Mouse (Mus musculus) mouse embryonic stem cell (cell line): Measurements from ENCODE around the gene Bfsp2.
"Not testable (repeated sequence)": the region's sequence is repeated elsewhere in the genome, so short reads cannot be mapped to it uniquely, and the experiment has no call there.

Experiments used
- in situ Hi-C, 2 experiments: fragments of 300-500 bp; cut with MboI; formaldehyde crosslinking; loops; 1 replicate in 1 of 2; 3 replicates in 1 of 2; pipeline ENCODE4 v1.14.3; 2019 to 2020; ENCODE audit warnings: low sequenced_read_pairs in 2 of 2, low pct_unique_long_range_greater_than_20kb in 1 of 2, mixed read lengths in 1 of 2; ENCODE audit not compliant: unreplicated experiment in 1 of 2

The Bfsp2 gene

DNA sequence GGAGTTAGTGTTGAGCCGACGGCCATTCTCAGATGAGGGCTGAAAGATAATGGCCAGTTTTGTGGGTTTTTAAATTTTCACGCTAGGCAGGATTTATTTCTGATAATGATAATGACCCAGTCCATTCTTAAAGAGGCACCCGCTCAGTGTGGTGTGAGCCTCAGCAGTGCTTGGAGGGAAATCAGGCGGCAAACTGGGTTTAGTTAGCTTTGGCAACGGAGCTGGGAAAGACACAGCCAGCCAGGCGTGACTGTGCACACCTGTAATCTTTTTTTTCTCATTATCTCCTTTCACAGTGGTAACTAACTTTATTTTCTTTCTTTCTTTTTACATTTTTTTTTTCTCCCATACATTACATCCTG, 36.4 kb downstream of the Bfsp2 start:
- in situ Hi-C loops: no loop called here

DNA sequence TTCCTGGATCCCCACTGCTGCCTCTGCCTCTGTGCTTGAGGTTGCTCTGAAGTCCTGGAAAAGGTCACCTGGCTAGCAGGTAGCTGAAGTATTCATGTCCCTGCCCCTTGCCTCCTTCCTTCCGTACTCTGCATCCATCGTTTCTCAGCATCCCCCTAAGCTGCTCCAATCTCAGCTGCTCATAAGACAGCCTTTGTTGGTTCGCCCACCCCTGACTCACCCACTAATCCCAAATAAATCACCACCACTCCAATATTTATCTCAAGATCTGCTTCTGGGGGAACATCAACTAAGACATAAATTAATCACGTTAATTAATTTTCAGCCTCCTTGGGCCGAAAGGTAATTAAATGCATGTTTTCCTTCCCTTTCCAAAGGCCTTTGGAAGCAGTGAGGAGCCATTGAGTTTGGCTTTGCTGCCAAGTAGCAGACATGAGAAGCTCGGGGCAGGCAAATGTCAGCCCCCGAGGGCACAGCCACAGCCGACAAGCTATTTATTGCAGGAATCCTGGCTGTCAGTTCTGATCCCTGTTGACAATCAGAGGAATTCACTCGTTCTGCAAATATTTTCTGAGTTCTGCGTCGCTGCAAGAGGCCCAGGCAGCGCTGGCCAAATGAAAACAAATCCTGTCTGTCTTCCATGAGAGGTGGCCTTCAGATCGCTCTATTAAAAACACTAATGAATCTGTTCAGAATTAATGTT, 36.9 kb downstream of the Bfsp2 start:
- in situ Hi-C loops: no loop called here

DNA sequence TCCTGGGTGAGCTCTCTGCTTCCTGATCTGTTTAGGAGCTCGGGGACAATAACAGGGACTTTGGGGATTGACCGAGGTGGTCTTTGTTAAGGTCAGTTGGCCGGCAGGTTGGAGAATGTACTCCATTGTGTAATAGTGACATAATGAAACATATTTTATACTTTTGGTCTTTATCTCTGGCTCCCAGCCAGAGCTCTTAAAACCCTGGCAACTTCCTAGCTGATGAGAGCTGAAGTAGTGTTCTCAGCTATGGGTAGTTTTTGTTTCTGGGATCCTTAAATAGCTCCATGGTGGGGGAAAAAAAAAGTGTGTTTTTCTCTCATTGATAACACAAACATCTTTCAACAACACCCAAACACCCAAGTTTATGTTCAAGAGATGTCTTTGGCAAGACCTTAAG, 39.6 kb downstream of the Bfsp2 start:
- in situ Hi-C loops: no loop called here

DNA sequence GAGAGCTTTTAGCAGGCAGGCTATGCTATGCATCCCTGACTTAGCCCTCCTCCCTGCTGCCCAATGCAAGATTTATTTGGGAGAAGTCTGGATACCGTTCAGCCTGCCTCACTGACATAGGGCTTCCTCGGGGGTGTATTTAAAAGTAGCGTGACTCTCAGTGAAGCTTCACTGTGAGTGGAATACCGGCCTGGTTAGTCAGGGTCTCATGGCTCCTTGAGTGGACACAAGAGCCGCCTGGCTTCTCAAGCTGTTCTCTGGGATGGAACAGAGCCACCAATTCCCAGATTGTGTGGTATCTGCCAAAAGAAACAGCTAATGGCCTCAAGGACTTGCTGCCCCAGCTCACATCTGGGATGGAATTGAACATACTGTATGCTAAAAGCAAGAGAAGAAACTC, 43.1 kb downstream of the Bfsp2 start:
- in situ Hi-C loops: no loop called here

DNA sequence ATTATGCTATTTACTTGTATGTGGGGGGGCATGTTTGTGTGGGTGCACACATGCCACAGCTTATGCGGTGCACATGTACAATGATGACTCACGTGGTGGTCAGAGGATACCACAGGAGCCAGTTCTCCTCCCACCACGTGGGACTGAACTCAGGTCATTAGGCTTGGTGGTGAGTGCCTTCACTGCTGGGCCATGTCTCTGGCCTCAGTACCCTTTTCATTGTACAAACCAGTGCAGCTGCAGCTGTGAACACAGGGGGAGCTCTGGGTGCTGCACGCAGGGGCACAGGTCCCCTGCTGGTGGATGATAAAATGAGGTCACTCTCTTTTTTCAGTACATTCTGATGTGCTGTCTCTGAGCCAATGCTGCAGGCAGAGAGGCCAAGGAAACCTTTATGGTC, 46.1 kb downstream of the Bfsp2 start:
- in situ Hi-C loops: no loop called here

DNA sequence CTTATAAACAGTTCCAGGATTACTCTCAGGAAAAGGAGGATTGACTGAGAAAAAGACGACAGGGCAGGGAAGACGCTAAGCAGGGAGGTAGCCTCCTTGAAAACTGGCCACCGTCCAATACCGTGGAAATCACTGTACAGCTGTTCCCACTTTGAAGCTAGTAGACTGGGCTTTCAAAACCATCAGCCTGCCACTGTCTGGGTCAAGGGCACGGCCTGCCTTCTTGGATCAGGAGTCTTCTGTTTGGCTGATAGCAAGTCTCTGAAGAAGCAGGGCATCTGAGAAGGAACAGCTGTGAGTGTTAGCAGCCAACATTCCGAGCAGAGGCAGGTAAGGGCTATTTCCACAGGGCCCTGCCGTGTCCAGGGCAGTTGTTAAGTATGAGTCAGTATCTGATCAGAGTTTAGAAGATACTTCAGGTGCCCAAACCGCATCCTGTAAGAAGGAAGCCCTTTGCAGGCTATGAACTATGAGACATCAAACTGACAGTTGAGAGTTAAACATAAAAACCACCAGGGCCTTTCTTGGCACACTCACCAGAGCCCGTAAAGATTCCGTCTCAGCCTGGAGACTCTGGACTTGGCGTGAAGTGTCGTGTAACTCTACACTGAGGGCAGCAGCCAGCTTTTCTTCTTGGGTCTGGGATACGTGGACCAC, 48.0 kb downstream of the Bfsp2 start:
- in situ Hi-C loops: no loop called here

DNA sequence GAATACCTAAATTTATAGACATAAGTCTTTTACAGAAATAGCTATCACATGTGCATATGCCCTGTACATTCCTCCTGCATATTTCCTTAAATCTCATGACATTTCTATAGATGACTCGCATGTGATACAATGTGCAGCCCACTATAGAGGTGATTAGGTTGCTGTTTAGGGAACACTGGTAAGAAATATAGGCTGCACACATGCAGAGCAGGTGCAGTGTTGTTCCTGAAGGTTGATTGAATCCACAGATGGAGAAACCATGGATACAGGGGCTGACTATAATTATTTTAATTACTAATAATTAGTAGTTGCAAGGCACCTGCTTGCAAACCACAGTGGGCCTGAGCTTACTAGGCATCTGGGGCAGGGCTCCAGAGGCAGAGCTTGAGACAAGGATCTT, 48.5 kb downstream of the Bfsp2 start:
- in situ Hi-C loops: no loop called here

DNA sequence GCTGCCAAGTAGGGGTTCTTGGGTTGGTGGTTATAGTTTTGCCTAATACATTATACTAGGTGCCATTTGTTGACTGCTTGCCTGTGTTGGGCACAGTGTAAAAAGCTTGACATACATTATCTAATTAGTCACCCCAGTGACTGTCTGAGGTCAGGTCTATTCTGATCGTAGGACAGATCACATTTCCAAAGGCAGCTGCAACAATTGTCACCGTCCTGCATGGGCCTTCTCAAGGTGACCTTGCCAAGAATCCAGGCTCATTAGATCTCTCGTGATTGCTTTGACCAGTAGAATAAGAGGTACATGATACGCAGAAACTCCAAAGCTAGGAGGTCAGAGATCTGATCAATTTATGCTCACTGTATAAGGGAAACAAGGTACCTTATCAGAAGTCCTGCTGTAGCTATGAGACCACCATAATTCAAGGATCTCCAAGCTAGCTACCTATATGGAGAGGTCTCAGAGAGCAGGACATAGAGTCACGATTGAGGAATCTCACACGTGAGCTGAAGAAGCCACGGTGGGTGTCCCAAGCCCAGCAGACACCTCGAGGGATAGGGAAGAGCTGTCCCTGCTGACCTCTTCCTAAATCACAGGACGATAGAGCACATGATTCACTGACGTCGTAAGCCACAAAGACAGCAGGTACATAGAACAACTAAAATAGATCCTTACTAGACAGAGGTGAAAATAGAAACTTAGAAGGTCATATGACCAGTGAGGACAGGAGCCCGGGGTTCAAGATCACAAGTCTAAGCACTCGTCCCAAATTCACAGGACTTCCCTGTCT, 49.6 kb downstream of the Bfsp2 start:
- in situ Hi-C loops: no loop called here

DNA sequence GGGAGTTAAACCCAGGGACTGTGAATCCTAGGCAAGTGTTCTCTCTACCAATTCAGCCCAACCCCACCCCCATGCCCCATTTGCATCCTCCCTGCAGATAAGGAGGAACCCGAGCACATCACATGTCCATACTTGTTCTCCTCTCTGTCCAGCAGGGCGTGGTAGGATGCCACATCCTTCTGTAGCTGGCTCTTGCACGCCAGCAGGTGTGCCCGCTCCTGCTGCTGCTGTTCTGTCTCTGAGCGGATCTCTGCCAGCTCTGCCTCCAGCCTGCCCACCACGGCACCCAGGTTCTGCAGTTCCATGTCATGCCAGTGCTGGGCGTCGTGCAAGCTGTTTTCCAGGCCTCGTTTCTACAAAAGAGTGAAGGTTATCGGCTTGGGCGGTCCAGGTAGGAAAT, 53.8 kb downstream of the Bfsp2 start:
- in situ Hi-C loops: no loop called here

DNA sequence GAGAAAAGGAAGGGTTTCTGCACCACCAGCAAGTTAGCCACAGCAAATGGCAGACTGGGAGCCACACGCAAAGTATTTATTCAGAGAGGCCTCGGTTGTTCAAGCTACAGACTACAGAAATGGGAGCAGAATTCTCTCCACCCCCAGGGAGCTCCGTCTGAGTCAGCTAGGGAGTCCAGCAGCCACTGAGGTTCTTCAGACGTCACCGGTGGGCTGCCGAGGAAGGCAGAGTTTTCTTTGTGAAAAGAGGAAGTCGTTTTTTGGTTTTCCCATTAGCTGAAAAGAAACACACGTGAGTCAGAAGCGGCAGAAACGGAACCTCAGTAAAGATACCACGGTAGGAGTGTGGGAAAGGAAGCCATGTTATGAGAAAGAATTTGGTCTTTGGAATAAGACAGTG, 55.4 kb downstream of the Bfsp2 start:
- in situ Hi-C loops: no loop called here

DNA sequence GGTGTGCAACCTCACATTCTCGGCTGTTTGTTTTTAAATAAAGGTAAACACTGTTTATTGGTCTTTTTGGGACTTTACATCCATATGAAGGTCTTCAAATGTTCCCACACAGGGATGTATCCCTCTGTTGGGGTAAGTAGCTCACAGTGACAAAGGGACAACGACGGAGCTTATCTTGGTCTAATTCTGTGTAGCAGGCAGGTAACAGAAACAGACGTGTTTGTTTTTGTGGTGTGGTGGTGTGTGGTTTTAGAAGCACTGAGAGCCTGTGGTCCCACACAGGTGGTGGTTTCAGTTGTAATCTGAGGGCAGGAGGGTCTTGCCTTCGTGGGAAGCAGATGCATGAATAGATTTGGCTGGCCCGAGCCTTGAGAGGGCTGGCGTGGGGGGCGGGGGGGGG, 56.3 kb downstream of the Bfsp2 start:
- in situ Hi-C loops: no loop called here

DNA sequence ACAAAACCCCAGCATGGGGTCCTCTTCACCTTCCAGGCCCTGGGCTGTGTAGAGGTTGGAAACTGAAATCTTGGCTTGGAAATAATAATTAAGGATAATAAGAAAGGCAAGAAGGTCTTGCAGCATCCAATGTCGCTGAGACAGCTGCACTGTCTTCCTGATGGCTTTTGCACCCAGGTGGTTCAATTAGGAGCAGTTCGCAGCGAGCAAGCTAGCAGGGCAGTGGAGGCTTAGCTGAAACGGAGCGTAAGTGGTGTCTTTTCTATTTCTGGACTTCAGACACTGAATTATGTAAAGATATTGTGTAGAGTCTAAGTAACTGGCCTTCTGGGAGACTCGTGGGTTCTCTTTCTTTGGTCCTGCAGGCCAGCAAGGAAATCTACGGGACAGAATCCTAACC, 56.8 kb downstream of the Bfsp2 start:
- in situ Hi-C loops: no loop called here

DNA sequence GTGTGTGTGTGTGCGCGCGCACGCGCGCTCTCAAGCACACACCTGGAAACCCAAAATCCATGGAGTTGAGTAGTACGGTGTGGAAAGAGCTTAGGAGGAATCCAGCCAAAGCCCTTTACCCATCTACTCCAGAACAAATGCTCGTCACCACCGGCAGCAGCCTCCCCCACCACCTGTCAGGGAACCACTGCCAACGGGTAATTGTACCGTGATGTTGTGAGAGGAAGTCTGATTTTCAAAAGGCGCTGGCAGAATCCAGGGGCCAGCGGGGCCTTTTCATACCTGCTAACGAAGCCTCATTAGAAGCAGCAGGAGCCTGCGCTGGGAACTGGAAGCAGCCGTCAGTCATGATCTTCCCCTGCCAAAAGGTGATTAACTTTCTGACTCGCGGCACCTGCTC, 57.4 kb downstream of the Bfsp2 start:
- in situ Hi-C loops: no loop called here

DNA sequence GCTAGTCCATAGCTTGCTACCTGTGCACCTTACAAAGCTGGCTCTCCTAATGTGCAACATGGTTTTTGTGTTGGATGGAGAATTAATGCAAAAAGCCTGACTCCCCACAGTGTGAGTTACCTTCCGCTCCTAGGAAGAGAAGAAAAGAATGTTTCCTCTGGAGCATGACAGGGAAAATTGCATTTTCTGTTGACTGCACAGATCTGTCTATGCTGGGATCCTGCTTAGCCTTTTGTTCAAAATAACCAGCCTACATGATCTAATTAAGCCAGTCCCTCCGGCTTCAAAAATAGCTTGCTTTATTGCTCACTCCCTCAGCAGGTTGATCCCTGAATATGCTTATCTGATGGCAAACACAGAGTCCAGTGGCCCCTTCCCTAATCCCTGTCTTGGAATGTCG, 59.4 kb downstream of the Bfsp2 start:
- in situ Hi-C loops: no loop called here

DNA sequence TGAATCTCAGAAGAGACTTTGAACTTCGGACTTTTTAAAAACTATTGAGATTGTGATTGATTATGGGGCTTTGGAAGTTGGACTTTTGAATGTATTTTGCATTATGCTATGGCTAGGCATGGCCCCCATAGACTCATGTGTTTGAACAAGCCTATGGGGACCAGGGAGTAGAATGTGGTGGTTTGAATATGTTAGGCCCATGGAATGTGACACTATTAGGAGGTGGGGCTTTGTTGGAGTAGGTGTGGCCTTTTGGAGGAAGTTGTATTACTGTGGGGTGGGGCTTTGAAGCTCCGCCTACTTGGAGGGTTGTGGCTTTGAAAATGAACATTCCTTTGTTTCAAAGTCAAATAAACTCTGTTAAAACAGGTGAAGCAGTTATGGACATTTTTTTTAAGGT, 61.4 kb downstream of the Bfsp2 start:
- in situ Hi-C loops: no loop called here

DNA sequence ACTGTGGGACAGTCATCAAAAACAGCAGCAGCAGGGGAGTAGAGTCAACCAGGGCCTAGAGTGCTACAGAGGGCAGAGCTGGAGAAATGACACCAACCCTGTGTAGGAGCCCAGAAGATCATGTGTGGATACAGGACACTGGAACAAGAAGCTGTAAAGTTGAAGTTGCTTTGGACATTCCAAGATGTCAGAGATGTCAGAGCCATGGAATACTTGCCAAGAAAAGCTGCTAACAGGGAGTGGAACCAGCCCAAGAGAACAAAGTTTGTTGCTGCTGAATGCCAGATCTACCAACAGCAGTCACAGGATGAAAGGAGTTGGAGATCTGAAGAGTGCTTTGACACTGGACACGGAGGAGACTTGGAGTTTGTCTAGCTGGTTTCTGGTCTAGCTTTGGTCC, 62.0 kb downstream of the Bfsp2 start:
- in situ Hi-C loops: not testable (repeated sequence)

DNA sequence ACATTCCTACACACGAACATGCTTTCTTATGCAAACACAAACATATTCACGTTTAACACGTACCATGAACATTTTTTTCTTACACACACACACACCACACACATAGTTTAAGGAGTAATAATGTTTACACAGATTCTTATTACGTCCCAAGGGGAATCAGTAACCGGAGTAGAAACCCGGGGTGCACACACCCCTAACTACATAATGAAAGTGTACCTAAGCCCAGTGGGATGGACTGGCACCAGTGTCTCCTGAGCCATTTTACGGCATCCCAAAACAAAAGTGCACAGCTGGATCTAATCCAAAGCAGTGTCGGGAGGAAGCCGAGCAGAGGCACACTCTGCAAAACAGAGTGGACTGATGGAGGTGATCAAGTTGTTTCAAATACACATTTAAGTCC, 66.8 kb downstream of the Bfsp2 start:
- in situ Hi-C loops: no loop called here

DNA sequence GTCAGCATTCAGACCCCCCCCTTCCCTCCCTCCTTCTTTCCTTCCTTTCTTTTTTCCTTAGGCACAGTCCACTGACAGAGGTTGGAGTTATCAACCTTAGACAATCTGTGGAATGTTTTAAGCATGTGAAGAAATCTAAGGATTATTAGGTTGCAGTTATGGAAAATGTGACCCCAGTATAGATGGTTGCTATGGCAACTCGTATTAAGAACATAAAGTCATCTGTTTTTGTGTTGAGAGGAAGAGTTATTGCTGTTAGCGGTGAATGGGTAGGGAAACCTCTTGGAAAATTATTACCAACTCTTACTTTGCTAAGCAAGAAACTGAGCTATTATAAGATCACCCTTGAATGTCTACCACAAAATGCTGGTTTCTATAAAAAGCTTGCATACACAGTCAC, 71.1 kb downstream of the Bfsp2 start:
- in situ Hi-C loops: no loop called here

DNA sequence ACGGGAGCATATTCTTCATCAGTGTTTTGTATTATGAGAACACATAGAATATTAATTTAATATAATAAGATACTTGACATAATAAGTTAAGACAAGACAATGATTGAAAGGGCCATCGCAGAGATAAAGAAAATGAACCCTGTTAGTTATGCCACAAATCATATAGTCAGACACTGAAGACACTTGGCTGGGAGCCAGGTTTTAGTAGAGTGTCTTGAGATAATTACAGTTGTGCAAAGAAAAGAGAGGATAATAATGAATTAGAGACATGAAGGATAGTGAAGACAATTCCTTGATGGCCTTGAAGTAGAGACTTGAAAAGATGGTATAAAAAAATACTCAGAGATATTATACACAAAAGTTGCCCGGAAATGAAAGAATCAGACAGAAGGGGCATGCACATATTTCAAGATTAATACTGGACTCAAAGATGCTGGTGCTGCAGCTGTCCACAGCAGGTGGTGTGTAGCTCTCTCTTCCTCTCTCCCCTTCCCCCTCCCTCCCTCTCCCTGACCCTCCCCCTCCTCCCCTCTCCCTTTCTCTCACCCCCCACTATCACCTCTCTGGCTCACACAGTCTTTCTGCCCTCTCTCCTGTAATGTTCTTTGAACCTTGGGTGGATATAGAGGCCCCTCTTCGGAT, 72.0 kb downstream of the Bfsp2 start:
- in situ Hi-C loops: no loop called here
